Mouse (Mus musculus) layer of hippocampus, adult 9-10 months (tissue): ENCODE measurements around the gene Lzts2.

Source experiments
- DNase-seq: peaks from one replicate; pipeline ENCODE4 v3.0.0; 2022; ENCODE audit warnings: low spot score

Lzts2 gene

DNA sequence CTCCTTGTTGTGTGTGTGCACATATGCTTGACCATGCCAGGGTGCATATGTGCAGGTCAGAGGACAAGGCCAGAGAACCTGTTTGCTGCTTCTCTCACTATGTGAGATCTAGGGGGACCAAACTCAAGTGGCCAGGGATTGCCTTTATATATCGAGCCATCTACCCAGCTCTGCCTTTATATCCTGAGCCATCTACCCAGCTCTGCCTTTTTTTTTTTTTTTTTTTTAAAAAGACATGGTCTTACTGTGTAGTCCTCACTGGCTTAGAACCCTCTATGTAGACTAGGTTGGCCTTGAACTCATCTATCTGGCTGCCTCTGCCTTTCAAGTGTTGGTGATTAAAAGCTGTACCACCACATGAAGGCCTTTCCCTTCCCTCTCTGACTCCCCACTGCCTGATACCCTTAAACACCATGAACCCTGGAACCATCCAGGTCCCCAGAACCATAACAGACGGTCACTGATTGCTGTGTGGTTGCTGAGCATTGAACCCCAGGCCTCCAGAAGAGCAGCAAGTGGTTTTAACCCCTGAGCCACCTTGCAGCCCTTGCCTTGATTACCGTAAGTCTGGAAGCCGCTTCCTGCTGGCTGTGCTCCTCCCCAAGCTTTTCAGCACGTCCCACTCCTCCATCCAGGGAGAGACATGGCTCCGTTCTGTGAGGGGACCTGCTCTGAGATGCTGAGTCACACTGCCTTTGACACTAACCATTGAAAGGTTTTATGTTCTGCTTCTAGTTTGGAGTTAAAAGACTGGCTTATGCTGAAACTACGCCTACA lies 10.3 kb upstream of the Lzts2 start:
- DNase-seq, result no peak

DNA sequence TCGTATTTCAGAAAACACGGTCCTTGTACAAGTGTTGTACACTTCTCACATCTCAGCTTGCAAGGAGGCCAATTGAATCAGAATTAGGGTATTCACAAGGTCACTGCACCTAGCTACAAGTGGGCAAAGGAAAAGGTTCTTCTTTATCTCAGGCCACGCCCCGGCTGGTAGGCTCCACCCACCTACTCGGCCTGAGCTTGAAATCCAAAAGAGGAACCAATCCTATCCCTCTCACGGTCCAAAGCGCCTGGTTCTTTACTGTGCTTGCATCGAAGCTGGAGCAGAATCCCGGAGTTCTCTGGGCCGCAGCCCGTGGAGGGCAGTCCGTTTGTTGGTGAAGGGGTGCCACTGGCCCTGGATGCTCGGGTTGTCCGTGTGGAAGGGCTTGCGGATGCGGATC lies 8.8 kb upstream of the Lzts2 start, which contains the start of gene Twnk:
TSS of gene Twnk (plus strand) at position 220 of the 400 bp plus-strand sequence.
- no peak for DNase-seq

DNA sequence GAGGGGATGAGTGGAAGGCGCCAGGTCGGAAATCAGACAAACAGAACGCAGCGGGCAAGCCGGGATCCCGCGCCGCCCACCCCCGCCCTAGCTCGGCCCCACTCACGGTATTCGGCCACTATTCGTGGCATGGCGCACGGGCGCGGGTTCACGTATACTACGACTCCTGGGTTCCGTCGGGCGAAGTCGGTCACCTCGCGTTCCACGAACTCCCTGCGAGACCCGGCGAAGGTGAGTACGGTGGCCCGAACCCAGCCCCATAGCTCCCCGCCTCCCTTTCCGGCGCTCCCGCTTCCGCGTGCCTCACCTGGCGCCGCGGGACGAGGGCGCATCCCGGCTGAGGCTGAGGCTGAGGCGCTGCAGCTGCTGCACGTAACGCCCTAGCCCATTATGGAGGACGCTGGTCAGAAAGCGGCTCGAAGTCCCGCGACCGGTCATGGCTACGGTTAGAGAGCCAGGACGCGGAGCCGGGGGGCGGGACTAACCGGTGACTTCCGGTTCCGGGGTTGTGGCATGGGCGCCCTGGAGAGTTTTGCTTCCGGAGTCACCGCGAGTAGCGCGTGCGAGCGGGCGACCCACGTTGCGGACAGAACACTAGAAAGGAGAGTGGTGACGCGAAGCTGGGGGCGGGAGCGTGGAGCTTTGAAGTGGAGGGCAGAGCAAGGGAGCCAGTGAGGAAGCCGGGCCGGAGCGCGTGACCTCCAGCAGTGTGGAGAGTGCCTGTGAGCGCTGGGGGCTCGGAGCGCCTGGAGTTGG lies 8.1 kb upstream of the Lzts2 start, which contains the start of gene Mrpl43:
TSS of gene Mrpl43 (minus strand) at position 486 of the 756 bp plus-strand sequence.
- peak; percentile 90 for DNase-seq

DNA sequence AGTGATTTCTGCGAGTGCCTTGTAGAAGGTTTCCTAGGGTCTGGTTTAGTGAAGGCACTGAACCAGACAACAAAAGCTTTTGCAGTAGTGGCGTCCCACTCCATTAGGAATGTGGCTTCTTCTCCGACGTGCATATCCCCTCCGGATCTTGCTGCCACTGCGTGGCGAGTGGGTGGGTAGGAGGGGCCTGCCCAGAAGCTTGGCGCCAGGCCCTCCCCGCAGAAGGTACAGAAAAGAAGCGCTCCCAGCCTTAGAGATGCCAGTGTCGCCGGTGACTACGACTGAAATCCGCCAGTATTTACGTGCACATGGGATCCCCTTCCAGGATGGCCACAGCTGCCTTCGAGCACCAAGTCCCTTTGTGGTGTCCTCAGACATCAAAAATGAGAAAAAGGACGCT lies 7.2 kb upstream of the Lzts2 start:
- DNase-seq, result no peak

DNA sequence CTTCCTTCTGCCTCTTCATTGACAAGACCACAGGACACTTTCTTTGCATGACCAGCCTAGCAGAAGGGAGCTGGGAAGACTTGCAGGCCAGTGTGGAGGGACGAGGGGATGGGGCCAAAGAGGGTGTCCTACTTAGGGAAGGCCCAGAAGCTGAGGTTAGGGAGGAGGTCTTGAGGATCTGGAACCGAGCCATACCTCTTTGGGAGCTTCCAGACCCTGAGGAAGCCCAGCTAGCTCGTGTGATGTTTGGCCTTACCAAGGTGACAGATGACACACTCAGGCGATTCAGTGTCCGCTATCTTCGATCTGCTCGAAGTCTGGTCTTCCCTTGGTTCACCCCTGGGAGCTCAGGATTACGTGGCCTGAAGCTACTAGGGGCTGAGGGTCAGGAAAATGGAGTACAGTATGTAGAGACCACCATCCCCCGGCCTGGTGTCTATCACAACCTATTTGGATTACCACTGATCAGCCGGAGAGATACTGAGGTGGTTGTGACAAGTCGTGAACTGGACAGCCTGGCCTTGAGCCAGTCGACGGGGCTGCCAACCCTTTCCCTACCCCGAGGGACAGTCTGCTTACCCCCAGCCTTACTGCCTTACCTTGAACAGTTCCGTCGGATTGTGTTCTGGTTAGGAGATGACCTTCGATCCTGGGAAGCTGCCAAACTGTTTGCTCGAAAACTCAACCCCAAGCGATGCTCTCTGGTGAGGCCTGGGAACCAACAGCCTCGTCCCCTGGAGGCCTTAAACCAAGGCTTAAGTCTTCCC lies 6.6 kb upstream of the Lzts2 start:
- no peak for DNase-seq

DNA sequence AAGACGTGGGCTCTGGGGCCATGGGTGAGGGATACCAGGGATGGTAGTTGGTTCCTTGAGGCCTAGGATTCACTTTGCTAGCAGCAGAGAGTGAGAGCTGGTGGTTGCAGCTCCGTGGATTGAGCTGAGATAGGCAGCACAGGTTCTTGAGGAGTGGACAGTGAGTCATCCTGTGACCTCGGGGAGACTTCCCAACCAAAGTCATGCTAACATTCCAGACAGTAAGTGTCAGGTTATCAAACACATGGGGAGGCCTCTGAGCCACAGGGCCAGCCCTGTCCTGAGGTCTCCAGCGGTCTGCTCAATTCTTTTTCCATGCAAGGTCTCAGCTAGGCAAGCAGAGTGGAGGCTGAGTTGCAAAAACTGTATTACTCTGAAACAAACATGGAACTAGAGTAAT lies 3.6 kb upstream of the Lzts2 start:
- DNase-seq, result no peak

DNA sequence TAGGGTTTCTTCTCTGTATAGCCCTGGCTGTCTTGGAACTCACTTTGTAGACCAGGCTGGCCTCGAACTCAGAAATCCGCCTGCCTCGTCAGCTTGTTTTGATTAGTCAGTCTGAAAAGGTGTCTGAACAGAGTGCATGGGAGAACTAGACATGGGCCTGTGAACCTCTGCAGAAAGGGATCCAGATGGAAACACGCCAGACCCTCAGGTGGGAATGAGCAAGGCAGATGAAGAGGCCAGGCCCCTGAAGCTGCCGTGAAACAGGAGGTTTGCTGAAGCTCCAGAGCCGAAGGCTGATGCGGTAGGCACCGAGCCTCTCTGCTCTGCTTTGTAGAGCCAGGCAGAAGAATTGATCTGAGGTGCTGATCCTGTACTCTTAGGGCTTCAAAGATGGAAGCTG lies 2.0 kb upstream of the Lzts2 start:
- no peak for DNase-seq

DNA sequence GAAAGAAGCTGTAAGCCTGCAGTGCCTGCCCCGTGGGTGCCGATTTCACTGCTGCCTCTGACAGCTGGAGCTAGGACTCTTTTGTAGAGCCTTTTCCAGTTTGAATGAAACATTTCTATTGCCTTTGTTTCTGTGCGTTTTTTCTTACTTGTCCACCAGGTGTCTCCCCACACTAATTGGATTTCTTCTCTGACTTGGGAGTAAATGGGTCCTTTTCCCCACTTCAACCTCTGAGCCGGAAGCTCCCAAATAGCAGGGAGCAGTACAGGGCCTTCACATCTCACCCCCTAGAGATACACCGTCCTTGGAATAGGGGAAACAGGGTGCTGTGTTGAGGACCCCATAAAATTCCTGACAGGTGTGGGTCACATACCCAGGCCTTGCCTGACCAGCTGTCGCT lies 1.6 kb upstream of the Lzts2 start:
- DNase-seq, result no peak

DNA sequence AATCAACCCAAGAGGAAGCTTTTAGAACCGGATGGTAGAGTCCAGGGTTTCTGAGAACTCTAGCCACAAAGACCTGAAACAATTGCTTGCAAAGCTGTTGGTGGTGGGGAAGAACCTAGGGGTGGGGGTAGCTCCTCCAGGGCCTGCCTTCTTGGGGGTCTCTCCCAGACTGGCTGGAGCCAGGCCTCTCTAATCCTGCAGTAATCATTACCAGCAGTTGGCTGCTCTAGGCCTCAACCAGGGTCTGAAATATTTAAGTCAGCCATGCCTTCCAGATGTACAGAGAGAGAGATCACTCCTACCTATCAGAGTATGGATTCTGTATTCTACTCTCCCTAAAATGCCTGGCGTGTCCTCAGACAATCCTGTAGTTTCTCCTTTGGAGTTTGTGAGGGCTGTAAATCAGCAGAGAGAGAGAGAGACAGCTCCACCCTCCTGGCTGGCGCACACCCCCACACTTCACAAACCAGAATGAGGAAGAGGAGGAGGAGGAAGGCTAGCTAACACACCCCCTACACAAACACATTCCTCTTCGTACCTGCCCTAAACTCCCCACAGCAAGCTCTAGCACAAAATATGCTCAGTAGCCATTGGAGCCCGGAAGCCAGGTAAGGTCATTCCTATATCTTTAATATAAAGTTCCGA lies 511 bp upstream of the Lzts2 start:
- no peak for DNase-seq

DNA sequence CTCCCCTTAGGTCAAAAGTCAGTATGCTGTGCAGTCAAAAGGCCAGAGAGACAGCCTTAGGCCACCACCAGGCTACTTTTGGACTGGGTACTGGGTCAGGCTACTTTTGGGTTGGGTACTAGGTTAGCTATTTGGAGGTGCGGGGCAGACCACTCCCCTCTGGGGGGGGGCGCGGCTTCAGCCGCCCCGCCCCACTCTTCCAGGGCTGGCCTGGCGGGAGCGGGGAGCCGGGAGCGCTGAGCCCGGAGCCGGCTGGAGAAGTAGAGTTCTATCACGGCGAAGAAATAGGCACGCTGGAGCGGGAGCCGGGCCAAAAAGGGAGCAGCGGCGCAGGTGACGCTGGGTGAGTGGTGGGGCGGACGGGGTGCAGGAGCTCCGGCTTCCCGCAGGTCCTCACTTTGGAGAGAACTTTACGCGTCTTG lies 778 bp downstream of the Lzts2 start:
- DNase-seq, result no peak

DNA sequence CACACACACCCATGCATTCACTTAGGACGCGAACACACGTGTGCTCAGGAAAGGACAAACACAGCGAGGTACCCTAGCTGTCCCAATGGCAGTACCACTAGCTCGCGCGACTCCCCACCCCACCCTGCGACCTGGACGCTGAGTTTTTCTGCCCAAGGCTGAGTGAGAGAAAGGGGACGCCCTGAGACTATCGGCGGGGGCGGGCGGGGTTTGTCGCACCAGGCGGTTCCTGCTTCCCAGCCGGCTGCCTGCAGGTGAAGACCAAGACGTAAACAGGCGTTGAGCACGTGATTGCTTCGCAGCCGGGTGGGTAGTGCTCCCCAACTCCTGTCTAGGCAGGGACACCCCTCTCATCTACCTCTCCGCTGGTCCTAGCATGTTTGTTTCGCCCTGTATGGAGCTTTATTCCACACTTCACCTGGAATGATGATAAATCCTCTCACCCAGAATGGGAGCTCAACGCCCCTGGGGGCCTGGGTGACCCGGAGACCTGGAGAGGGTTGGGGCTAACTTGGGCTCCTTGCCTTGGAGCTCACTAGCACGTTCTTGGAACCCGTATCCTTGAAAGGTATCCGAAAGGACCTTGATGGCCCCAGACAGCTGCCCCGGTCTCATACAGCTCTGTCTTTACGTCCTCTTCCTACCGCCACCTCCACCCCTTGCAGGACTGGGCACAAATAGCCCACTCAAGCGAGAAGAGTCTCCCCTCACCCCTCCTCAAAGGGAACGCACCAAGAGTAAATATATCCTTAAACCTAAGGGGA lies 1.5 kb downstream of the Lzts2 start:
- DNase-seq, result no peak

DNA sequence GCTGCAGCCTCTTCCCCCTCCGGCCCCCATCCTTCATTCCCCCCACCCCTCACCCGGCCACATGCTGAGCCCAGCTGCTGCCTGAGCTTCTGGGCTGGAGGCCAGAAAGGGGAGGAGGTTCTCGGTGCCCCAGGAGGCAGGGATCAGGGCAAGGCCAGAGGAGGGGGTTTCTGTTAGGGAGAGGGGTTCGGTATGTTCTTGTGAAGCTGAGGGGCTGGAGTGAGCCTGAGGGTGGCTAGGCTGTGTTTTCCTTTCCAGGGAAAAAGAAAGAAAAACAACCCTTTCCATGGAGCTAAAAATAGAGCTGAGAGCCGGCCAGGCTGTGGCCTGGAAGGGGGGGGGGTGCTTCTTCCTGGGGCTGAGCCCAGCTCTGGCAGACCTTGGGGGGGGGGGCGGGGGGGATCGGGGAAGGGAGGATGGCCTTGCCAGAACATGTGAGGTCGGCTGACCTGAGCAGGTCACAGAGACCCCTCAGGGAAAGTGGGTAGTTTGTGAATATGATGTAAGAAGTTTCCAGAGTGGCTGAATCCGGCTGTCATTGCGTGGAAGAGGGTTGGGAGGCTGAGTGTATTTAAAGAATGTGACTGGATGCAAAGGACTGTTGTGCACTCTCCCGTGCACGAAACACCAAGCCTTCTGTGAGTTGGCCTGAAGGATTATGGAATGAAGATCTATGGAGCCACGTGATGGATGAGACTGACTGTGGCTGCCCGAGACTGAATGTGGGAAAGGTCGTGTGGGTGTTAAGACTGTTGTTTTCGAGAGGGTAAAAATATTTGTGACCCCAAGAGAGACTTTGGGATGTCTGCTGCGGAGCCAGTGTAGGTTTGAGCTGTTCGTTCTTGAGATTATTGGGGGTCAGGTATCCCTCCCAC lies 2.4 kb downstream of the Lzts2 start:
- DNase-seq, result no peak

DNA sequence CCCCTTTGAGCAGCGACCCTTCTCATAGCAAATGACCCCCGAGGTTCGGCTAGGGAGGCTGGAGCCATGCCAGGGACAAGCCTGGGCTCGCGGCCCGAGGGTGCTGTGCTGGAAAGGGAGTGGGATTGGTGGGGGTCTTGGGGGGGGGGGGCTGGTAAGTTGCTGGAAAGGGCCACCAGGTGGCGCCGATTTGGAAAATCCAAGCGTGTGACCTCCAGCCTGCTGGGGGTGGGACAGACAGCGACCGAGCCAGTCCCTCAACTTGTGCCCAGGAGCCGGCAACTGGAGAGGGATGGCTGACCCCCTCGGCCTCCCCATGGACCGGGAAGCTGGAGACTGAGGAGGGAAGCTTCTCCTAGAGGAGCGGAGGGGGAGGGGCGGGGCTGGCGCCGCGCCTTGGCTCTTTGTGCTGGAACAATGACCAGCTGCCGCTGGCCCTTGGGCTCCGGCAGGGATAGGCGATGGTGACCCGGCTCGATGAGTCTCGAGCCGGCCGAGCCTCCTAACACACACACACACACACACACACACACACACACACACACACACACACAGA lies 3.1 kb downstream of the Lzts2 start:
- DNase-seq, result no peak

DNA sequence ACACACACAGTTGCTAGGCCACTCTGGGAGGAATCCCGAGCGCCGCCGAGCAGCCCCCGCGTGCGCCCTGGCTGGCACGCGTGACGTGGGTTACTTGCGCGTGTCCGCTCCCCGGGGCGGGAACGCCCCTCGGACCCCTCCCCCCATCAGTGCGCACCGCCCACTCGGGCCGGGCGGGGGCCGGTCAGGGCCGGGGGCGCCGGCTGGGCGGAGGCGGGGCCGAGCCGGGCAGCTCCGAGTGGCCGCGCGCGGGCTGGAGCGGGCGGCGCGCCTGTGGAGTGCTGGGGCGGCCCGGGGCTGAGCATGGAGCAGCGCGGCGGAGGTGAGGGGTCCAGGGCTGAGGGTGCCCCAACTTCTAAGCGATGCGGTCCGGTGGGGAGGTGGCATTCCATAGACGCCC lies 3.7 kb downstream of the Lzts2 start:
- no peak for DNase-seq

DNA sequence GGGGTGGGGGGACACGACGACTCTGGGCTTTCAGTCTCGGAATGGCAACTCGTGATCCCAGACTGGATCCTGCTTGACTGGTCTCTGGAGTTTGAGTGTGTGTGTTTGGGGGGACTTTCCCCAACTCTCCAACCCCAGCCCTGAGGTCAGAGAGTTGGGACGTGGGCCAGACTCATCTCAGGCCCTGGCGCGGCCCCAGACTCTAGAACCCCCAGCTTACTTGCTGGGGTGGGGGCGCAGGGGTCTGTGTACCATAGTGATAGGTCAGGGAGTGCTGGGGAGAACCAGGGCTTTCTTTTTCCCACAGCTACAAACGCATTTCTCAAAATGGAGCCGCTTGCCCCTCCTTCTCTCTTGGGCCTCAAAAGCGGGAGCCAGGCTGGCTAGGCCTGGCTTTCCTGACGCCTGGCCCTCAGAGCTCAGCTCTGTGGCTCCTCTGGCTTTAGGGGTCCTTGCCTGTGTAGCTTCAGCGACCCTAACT lies 4.2 kb downstream of the Lzts2 start:
- no peak for DNase-seq

DNA sequence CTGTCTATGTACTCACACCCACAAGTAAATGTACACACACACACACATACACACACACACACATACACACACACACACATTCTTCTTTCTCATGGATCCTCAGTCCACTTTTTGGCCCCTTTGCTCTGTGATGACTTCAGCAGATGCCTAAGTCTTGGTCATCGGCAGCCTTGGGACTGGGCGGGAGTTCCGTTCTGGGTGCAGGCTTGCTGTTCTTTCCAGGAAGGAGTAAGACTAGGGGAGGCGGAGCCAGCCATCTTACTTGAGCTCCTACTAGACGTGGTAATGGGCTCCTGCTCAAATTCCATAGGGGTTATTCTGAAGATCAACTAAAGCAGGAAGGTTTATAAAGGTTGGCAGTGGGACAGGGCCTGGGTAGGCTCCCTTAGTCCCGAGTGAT lies 6.1 kb downstream of the Lzts2 start:
- DNase-seq, result no peak

DNA sequence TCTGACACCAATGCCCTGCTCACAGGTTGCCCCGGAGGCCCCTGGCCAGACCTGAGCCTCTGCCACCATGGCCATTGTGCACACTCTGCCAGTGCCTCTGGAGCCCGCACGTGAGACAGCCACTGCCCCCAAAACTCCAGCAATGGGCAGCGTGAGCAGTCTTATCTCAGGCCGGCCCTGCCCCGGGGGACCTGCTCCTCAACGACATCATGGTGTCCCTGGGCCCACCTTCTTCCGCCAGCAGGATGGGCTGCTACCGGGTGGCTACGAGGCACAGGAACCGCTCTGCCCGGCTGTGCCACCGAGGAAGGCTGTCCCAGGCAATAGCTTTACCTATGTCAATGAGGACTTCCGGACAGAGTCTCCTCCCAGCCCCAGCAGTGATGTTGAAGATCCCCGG lies 7.1 kb downstream of the Lzts2 start:
- DNase-seq, result no peak

DNA sequence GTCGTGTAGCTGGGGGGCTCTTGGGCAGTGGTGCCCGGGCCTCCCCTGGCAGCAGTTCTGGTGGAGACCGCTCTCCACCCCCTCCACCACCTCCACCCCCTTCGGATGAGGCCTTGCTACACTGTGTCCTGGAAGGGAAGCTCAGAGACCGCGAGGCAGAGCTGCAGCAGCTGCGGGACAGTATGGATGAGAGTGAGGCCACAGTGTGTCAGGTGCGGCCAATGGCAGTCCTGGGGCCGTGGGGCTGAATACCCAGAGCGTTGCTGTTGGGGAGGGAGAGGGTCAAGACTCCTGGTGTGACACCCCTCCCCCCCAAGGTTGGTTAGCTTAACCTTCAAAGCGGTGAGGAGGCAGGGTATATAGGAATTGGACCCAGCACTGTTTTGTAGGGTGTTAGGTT lies 9.8 kb downstream of the Lzts2 start:
- no peak for DNase-seq

DNA sequence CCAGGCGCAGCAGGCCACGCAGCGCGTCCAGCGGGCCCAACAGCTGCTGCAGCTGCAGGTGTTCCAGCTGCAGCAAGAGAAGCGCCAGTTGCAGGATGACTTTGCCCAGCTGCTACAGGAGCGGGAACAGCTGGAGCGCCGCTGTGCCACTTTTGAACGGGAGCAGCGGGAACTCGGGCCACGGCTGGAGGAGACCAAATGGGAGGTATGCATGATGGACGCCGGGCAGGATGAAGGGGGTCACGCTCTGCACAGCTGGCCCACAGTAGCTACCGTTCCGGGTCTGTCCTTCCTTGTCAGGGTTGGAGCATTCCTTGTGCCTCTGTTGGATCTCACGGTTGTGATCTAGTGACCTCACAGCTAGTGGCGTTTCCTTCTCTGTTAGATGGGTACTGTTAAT lies 10.6 kb downstream of the Lzts2 start:
- DNase-seq, result no peak
